Mouse (Mus musculus) gastrocnemius, postnatal 10 days (tissue): ENCODE measurements at regions not wholly inside any gene's neighbourhood (a gene's known extent, or its start where the extent isn't known, plus 50 kb on each side); places are given as distances from the start of the nearest gene placed in this dataset.

Source experiments
- DNase-seq: peaks from one replicate; pipeline ENCODE4 v3.0.0; 2021; ENCODE audit warnings: mixed read lengths

GRCm38 (mm10) chr10:42131798-42132197, 113.6 kb upstream of the Armc2 start:
- no peak for DNase-seq

GRCm38 (mm10) chr10:42131298-42131697, 113.1 kb upstream of the Armc2 start:
- no peak for DNase-seq

GRCm38 (mm10) chr10:42127865-42128419, 109.7 kb upstream of the Armc2 start:
- DNase-seq = no peak

- no peak for DNase-seq
These were observed 108.6 kb upstream of the Armc2 start for GRCm38 (mm10) chr10:42126816-42127215.

GRCm38 (mm10) chr10:42122768-42123635, 104.8 kb upstream of the Armc2 start:
- no peak for DNase-seq

GRCm38 (mm10) chr10:42121984-42122383, 103.7 kb upstream of the Armc2 start:
- DNase-seq = no peak

GRCm38 (mm10) chr10:42119326-42119725, 101.1 kb upstream of the Armc2 start:
- no peak for DNase-seq

- no peak for DNase-seq
These were observed 100.3 kb upstream of the Armc2 start for GRCm38 (mm10) chr10:42118361-42119188.

- no peak for DNase-seq
These were observed 99.3 kb upstream of the Armc2 start for GRCm38 (mm10) chr10:42117523-42117922.

- no peak for DNase-seq
These were observed 97.7 kb upstream of the Armc2 start for GRCm38 (mm10) chr10:42115920-42116298.

GRCm38 (mm10) chr10:42115224-42115919, 97.1 kb upstream of the Armc2 start:
- DNase-seq = no peak

- DNase-seq = no peak
These were observed 92.5 kb upstream of the Armc2 start for GRCm38 (mm10) chr10:42110704-42111103.

- DNase-seq = no peak
These were observed 90.2 kb upstream of the Armc2 start for GRCm38 (mm10) chr10:42108294-42109014.

GRCm38 (mm10) chr10:42107437-42108293, 89.4 kb upstream of the Armc2 start:
- DNase-seq = no peak

GRCm38 (mm10) chr10:42106611-42107010, 88.4 kb upstream of the Armc2 start:
- DNase-seq = peak; percentile 48

- DNase-seq = no peak
These were observed 86.8 kb upstream of the Armc2 start for GRCm38 (mm10) chr10:42105083-42105482.

GRCm38 (mm10) chr10:42102320-42102719, 84.1 kb upstream of the Armc2 start:
- no peak for DNase-seq

GRCm38 (mm10) chr10:42101096-42101495, 82.9 kb upstream of the Armc2 start:
- no peak for DNase-seq

- no peak for DNase-seq
These were observed 78.7 kb upstream of the Armc2 start for GRCm38 (mm10) chr10:42096924-42097323.

GRCm38 (mm10) chr10:42095986-42096385, 77.7 kb upstream of the Armc2 start:
- no peak for DNase-seq
